Mouse (Mus musculus) regulatory T cell (primary cell): Measurements from ENCODE around the gene Iqcn.

ENCODE experiments used
- in situ Hi-C: fragments of 300-600 bp; cut with MboI, MseI; formaldehyde crosslinking; loops from one replicate; pipeline ENCODE4 v1.15.1; 2025; ENCODE audit warnings: high pct_unique_total_duplicates

The Iqcn gene

DNA sequence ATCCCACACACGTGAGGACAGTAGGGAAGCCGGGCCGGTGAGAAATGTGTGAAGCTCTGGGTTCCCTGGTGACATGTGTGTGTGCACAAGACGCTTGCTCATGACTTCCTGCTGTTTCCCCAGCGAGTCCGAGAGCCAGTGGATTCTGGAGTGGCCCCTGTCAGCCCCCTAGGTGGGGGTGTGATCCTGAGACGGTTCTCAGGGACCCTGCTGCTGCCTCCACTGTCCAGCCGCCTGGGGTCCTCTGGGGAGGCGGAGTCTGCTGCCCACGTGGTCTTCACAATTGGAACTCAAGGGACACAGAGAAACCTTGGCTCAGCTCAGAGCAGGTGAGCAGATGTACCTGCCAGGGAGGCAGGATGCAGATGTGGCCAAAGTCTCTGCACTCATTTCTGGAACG lies 23.5 kb downstream of the Iqcn start:
- in situ Hi-C loops: no loop called here

DNA sequence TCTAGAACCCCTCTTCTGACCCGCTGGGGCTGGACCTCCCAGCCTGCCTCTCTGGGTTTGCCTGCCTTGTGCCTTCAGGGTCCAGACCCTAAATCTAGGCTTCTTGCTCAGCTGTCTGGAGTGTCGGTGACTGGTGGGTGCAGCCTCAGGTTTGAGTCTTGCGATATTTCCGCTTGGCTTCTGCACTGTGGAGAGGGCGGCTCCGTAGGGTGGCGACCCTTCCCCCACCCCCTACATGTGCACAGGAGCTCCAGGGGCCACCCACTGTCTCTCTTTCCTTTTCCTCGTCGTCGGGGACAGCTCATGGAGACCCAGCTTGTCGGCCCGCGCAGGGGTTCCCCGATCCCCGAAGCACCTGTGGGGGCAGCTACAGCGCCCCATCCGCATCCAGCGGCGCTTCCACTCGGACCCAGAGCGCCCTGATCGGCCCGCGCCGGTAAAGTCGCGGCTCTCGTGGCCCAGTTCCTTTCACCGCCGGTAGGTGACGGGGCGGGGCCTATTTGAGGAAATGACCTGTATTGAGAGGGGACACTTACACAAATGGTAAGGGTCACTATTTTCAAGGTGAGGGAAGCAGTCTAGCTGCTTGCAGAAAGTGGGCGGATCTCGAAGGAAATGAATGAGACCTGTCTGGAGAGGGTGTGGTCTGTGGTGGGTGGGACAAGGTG lies 26.7 kb downstream of the Iqcn start:
- in situ Hi-C loops: no loop called here

GRCm38 (mm10) chr8:70730956-70731355 lies 27.7 kb downstream of the Iqcn start:
- in situ Hi-C loops: no loop called here

DNA sequence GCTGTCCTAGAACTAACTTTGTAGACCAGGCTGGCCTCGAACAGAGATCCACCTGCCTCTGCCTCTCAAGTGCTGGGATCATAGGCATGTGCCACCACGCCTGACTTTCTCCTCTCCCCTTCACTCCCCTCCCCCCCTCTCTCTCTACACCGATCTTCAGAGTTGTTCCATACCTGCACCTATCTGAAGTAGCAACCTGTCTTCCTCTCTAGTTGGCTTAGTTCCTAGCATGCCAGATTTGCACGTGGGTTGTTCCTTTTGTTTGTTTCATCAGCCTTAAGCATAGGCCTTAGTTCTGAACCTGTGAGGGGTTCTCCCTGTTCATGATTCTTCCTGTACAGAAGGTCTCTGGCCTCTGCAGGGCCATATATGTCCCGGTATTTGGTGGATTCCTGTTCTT lies 34.4 kb downstream of the Iqcn start:
- in situ Hi-C loops: no loop called here

DNA sequence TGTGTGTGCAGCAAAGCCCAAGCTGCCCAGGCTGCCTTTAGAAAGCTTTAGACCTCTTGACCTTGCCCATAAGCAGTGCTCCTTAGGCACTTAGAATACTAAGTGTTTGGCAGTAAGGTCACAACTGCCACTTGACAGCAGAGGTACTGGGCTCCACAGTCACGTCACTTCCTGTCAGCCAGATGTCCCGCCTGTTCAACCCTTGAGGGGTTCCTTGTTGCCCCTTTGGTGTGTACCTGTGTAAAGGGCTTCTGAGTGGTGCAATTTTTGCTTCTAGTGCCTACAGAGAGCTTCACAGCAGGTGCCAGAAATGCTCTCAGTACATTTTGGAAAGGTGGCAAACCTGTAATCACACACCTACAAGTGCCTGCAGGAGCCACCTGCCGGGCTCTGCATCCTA lies 35.0 kb downstream of the Iqcn start:
- in situ Hi-C loops: no loop called here

DNA sequence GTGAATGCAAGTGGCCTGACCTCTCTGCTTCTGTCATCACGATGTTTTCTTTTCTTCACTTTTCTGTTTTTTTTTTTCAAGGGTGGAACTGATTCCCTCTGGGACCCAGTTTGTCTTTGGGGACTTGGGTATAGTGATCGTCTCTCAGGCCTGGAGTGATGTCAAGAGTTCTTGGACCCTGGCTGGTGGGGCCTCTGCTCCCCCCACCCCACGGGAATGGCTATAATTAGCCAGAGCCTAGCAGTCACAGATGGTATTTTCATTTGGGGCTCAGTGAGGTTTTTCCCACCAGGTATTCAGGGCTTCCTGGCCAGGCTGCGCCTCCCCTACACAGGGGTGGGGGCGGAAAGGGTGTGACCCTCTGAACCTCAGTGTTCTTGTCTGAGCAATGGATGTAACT lies 38.4 kb downstream of the Iqcn start:
- in situ Hi-C loops: no loop called here

DNA sequence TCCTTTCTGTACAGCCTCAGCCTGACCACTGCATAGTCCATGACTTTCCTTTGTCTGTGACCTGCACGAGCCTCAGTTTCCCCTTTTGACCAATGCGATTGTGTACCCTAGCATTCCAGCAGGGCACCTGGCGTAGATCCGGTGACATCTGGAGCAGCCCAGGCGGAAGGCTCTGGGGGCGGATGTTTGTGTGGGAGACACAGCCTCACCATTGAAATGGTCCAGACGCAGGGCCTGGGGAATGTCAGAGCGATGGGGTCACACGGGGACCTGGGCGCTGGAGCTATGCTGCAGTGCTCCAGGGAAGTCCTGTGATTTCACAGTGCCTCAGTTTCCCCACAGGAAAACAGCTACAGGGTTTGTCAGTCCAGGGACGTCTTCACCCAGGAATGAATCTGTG lies 38.9 kb downstream of the Iqcn start:
- in situ Hi-C loops: no loop called here

GRCm38 (mm10) chr8:70742981-70743655 lies 39.9 kb downstream of the Iqcn start:
- in situ Hi-C loops: no loop called here

GRCm38 (mm10) chr8:70743656-70744590 lies 40.7 kb downstream of the Iqcn start:
- in situ Hi-C loops: no loop called here

GRCm38 (mm10) chr8:70744806-70745205 lies 41.5 kb downstream of the Iqcn start:
- in situ Hi-C loops: loop anchor here (5.0 kb wide), 1 partner anchor 33 kb away; no protein-coding TSS in a partner anchor

- in situ Hi-C loops: loop anchor here (5.0 kb wide), 1 partner anchor 33 kb away; no protein-coding TSS in a partner anchor
Measured at GRCm38 (mm10) chr8:70745691-70746220, 42.5 kb downstream of the Iqcn start.

- in situ Hi-C loops: loop anchor here (5.0 kb wide), 1 partner anchor 34 kb away; no protein-coding TSS in a partner anchor
Measured at GRCm38 (mm10) chr8:70746676-70747075, 43.4 kb downstream of the Iqcn start.

DNA sequence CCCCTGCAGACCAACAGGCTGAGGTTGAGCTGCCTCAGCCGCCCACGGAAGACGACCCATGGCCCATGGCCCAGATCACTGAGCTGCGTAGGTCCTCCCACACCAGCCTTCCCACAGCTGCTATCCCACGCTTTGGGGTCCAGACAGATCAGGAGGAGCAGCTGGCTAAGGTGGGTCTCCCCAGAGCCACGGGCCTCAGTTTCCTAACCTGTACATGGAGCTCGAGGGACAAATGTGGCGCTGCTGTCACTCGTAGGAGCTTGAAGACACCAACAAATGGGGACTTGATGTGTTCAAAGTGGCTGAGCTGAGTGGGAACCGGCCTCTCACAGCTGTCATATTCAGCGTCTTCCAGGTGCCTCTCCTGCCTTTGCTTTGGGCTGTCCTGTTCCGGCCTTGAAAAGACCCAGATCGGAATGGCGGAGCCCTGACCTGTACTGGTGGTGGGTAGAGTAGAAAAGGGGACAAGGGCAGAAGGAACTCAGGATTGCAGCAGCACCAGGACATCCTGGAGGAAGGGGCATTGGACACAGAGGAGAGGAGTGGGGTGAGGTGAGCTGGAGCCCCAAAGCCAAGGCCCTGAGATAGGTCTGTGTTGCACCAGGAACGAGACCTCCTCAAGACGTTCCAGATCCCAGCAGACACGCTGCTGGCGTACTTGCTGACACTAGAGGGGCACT lies 44.1 kb downstream of the Iqcn start:
- in situ Hi-C loops: loop anchor here (5.0 kb wide), 1 partner anchor 35 kb away; no protein-coding TSS in a partner anchor

- in situ Hi-C loops: loop anchor here (5.0 kb wide), 1 partner anchor 36 kb away; no protein-coding TSS in a partner anchor
Measured at GRCm38 (mm10) chr8:70748246-70749096, 45.2 kb downstream of the Iqcn start.

DNA sequence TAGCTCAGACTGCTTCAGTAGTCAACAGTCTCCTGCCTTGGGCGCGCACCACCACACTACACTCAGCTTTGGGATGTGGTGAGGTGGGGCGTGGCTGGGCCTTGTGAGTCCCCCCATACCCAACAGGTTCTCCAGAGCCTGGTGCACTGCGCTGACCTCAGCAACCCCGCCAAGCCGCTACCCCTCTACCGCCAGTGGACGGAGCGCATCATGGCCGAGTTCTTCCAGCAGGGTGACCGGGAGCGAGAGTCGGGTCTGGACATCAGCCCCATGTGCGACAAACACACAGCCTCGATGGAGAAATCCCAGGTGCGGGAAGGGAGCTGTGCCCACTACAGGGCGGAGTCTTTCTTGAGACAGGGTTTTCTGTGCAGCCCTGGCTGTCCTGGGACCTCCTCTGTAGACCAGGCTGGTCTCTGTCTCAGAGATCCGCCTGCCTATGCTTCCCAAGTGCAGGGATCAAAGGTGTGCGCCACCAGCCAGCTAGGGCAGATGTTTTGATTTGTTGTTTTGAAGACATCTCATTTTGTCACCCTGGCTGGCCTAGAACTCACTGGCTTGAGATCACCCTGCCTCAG lies 45.9 kb downstream of the Iqcn start:
- in situ Hi-C loops: loop anchor here (5.0 kb wide), 1 partner anchor 37 kb away; no protein-coding TSS in a partner anchor

DNA sequence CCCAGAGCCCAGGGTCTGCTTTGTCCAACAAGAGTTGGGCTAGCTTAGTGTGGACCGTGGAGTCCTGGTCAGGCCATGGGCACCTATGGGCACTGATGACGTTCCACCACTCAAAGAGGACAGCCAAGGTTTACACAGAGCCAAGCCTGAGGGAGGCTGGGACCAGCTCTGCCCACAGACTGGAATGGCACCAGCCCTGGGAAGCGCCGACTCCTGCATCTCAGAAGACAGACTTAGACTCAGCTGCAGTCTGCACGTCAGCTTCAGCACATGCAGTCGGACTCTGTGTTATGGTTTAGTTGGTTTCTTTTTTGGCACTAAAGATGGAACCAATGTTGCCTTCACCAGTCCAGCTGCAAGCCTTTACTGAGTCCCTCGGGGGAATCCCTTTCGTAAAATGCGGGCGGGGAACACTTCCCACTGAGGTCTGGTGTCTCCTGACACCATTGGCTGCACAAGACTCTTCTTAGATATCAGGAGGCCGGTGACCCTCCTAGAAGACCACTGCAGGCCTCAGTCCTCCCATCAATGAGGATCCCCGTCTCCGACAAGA lies 46.9 kb downstream of the Iqcn start:
- in situ Hi-C loops: no loop called here

GRCm38 (mm10) chr8:70752000-70752764 lies 48.9 kb downstream of the Iqcn start:
- in situ Hi-C loops: no loop called here

DNA sequence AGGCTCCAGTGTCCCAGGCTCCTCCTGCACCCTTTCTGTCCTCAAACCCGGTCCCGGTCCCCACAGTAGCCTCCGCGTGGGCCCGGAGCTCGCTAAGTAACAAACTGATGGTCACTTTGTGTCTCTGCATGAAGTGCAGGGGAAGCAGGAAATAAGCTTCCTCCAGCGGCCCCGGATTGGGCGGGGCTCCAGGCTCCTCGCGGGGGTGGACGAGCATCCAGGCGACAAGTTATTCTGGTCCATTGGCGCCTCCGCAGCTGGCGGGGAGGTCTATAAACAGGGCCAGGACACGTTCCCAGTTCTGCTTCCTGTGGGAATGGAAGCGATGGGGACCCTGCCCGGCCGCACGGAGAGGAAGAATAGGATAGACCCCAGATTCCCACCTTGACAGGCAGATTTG lies 49.9 kb downstream of the Iqcn start:
- in situ Hi-C loops: no loop called here
